Mouse (Mus musculus): Measurements from ENCODE around the gene Rasl11b.

GRCm38 (mm10) chr5:74199793-74200192 lies 4.7 kb downstream of the Rasl11b start:
- TF ChIP-seq EP300 (IDR thresholded peaks at IDR 0.05; ENCODE audit: low read depth) (no peak), CTCF (IDR thresholded peaks at IDR 0.05; ENCODE audit: low read depth) (no peak)

Data from liver, embryonic 14.5 days (tissue).